Mouse (Mus musculus) heart, adult 2 months (tissue): ENCODE measurements around the gene Mas1.

Experiments used
- CTCF ChIP-seq: fragments of 200-600 bp; IDR thresholded peaks from 2 replicates; pipeline ENCODE4 v1.8.1; 2022; ENCODE audit warnings: antibody characterized with exemption, mild to moderate bottlenecking, moderate library complexity
- EP300 ChIP-seq: fragments of 200-500 bp; IDR thresholded peaks from 2 replicates; pipeline ENCODE4 v1.6.1; 2011; ENCODE audit warnings: low read depth, low read length, control low read depth; ENCODE audit not compliant: insufficient read depth
- POLR2A ChIP-seq: fragments of 200-500 bp; IDR thresholded peaks from 2 replicates; pipeline ENCODE4 v1.6.1; 2011; ENCODE audit warnings: mild to moderate bottlenecking, low read depth, low read length, control low read depth; ENCODE audit not compliant: insufficient read depth

DNA sequence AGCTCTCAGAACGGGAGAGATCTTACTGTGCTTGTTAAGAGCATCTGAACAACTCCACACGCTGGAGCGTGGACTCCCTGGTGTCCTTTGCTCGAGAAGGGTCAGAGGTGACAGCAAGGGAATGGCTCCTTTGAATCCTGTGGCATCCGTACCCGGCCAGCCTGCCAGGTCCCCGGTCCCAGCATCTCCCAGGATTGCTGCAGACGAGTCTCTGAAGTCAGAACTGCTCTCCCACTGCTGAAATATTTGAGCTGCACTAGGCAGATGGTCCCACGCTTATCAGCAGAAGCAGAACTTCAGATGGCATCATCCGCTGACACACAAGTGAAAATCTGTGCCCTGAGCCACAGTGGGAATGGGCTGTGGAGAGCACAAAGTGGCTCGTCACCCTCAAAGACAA is 16.3 kb downstream of the Mas1 start:
- TF ChIP-seq CTCF (no peak), EP300 (no peak), POLR2A (no peak)
